Mouse (Mus musculus): ENCODE results near the gene Scd4. TPM values are rescaled to one million over a fixed set of nuclear protein-coding genes. Genes with fewer than 3 reads are reported as not detected.
A peak's percentile ranks its signal among the peaks of the same experiment; 100 is the strongest.

Scd4 gene
- total RNA-seq, 4 experiments from 2014 or later: 2.6 to 5.1 (median 3.1) TPM

GRCm38 (mm10) chr19:44377629-44378375 is 44.9 kb downstream of the Scd4 start:
- DNase-seq (ENCODE audit: low spot score): no peak

DNA sequence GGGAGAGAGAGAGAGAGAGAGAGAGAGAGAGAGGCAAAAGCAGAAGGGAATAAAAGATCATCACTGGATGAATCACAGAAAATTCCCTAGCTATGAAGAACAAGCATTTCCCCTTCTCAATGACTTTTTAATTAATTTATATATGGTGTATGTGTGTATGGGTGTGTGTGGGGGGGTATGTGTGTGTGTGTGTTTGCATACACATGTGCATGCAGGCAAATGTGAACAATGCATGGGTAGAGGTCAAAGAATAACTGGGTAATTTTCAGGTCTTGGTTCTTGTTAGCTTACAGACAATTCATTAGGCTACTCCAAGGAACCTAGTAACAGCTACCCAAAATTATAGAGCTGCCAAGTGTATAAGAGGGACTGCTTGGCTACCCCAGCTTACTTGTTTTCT is 46.2 kb downstream of the Scd4 start:
- DNase-seq (ENCODE audit: low spot score): no peak

GRCm38 (mm10) chr19:44380065-44380464 is 47.2 kb downstream of the Scd4 start:
- DNase-seq (ENCODE audit: low spot score): no peak

DNA sequence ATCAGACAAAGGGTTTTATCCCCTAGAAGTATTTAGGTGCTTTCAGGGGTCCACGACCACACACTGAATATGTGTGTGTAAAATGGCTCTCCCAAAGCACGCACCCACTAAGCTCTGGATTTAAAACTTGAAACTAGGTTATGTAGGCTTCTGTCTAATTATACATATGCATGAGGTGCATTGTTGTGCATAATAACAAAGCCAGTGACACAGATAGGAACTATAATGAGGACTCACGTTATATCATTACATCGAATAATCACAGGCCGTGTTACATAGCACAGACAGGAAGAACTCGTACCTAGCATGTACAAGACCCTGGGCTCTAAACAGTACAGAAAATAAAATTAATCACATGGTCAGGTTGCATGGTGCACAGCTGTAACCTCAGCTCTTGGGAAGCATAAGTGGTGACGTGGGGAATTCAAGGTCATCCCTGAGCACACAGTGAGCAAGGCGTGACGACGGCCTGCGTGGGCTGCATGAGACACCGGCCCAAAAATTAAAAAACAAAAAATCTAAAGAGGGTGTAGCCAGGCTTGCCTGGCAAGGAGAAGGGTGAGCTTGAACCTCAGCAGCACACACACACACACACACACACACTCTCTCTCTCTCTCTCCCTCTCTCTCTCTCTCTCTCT is 49.9 kb downstream of the Scd4 start:
- DNase-seq (ENCODE audit: low spot score): no peak

GRCm38 (mm10) chr19:44385887-44386498 is 53.1 kb downstream of the Scd4 start:
- DNase-seq (ENCODE audit: low spot score): no peak

GRCm38 (mm10) chr19:44387089-44387671 is 54.3 kb downstream of the Scd4 start:
- no peak for DNase-seq (ENCODE audit: low spot score)

GRCm38 (mm10) chr19:44387746-44388474 is 55.0 kb downstream of the Scd4 start:
- DNase-seq (ENCODE audit: low spot score): peak; percentile 30

DNA sequence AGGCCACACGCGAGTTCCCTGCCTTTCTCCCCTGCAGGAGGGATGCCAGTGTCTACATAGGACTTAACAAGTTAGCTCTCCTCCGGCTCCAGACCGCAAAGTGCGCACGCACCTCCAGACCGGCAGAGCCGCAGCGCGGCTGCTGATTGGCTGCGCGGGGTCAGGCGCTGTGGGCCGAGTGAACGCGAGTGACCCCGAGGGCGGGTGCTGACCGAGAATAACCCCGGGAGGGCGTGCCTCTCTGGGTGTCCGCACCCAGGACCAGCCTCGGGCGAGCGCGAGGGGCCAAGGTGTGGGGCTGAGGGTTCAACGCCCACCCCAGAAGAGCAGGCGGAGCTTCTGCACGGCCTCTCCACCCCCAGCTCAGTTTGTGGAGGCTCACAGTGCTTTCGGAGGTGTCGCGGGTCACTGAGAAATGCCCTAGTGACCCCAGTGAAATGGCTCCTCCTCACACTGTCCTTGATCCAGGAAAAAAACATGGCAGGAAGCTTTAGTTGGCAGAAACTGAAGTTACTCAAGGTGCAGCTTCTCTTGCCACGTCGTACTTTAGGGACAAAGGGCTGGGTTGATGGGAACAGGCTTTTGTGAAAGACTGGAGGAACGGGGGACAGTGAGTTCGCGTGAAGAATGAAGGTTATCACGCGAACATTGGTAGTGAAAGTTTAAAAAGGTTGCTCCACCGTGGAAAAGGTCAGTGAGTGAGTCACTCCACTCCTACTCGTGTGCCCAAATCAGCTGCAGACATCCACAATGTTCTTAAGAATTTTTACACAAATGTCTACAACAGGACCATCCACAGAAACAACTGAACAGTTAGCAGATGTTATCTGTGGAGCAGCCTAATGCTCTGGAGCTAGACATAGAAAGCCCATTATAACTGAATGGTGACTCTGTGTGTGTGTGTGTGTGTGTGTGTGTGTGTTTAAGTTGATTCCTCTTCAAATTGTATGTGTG is 55.9 kb downstream of the Scd4 start:
- peak; percentile 95 for DNase-seq (ENCODE audit: low spot score)

- DNase-seq (ENCODE audit: low spot score): no peak
Measured at GRCm38 (mm10) chr19:44389507-44389906, 56.6 kb downstream of the Scd4 start.

GRCm38 (mm10) chr19:44391856-44392255 is 59.0 kb downstream of the Scd4 start:
- DNase-seq (ENCODE audit: low spot score): no peak

- DNase-seq (ENCODE audit: low spot score): no peak
Measured at GRCm38 (mm10) chr19:44392339-44393009, 59.6 kb downstream of the Scd4 start.

DNA sequence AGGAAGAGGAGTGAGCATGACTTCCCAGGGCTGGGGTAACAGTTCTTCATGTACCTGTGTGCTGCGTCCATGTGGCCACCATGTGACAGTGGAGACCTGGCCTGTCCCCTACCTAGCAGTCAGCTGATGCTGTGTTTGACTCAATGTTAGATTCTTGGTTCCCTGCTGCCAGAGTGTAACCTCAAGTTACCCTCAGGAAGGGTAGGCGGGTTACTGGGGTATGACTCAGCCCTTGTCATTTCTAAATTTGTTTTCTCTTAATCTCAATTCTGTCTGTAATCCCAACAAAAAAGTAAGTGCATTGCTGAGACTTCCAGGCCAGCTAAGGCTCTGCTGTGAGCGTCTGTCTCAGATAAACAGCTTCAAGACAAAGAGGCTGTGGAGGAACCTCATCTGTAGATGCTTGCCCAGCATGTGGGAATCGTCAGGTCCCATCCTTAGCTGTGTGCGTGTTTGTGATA is 61.1 kb downstream of the Scd4 start:
- DNase-seq (ENCODE audit: low spot score): peak; percentile 41

DNA sequence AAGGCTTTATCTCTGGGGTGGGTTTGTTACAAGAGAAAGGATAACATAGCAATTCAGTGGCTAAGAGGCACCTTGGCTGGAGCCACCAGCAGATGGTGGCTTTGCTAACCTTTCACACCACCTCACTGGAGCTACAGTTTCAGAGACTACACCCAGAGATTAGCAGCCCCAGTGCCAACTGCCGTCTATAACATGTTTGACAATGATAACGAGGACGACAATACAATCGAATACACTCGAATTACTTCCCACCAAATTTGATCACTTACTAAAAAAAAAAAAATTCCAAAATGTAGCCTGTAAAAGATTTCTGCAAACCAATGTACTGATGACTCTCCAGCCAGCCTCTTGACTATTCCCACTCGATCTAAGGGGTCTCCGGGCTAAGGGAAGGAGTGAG is 62.1 kb downstream of the Scd4 start:
- no peak for DNase-seq (ENCODE audit: low spot score)

Small RNAs within 50 kb of the gene (microRNA-seq; reads per million reads assigned to microRNA genes)
- 3.1 reads per million, percentile 3 among the genes with 10 or more reads in this experiment for gene Mir5114

Other genes with a start within 250 kb of the Scd4 start
- 10 to 100 TPM; 27.2 to 33.0 (median 29.3) TPM for gene Chuk, start 225.6 kb upstream of the Scd4 start, total RNA-seq (2022)
- 10 to 100 TPM in 1 of 4 experiments, 1 to 10 TPM in 3; 7.3 to 10.3 (median 9.0) TPM for gene Cwf19l1, start 197.2 kb upstream of the Scd4 start, total RNA-seq (2022)
- gene Bloc1s2, start 186.6 kb upstream of the Scd4 start, total RNA-seq (2022): 10 to 100 TPM; 14.1 to 21.6 (median 18.3) TPM
- gene Pkd2l1, start 140.7 kb upstream of the Scd4 start, total RNA-seq (2022): not detected
- under 1 TPM in 2 of 4 experiments, not detected in 2; 0.19 to 0.35 TPM for gene Scd3, start 129.8 kb upstream of the Scd4 start, total RNA-seq (2022)
- gene Scd2, start 39.4 kb upstream of the Scd4 start, total RNA-seq (2022): 10 to 100 TPM in 1 of 4 experiments, 1 to 10 TPM in 3; 7.5 to 10.2 (median 9.4) TPM
- gene Scd1, start 74.8 kb downstream of the Scd4 start, total RNA-seq (2022): 10 to 100 TPM; 14.9 to 24.2 (median 20.9) TPM
- gene Wnt8b, start 160.4 kb downstream of the Scd4 start, total RNA-seq (2022): under 1 TPM in 1 of 4 experiments, not detected in 3; 0.09 TPM
- 10 to 100 TPM in 3 of 4 experiments, 1 to 10 TPM in 1; 9.7 to 14.1 (median 10.7) TPM for gene Sec31b, start 212.8 kb downstream of the Scd4 start, total RNA-seq (2022)
- gene Gm20538, start 219.7 kb downstream of the Scd4 start, total RNA-seq (2022): not detected
- gene Ndufb8, start 222.3 kb downstream of the Scd4 start, total RNA-seq (2022): 1,000 to 10,000 TPM; 2,001 to 2,142 (median 2,069) TPM
- 10 to 100 TPM; 53.2 to 62.2 (median 59.5) TPM for gene Hif1an, start 229.8 kb downstream of the Scd4 start, total RNA-seq (2022)

All from heart, adult 8-10 months (tissue).